Mouse (Mus musculus) heart, embryonic 12.5 days (tissue): ENCODE measurements at regions not wholly inside any gene's neighbourhood (a gene's known extent, or its start where the extent isn't known, plus 50 kb on each side); places are given as distances from the start of the nearest gene placed in this dataset.

ENCODE experiments used
- ATAC-seq: fragments of 200-750 bp; cut with Nextera tagmentation; 2 replicates; pipeline ENCODE4 v1.8.0; 2017; ENCODE audit warnings: moderate TSS enrichment, moderate library complexity; ENCODE audit not compliant: insufficient number of reproducible peaks, low FRiP score
- H3K27ac ChIP-seq: fragments of 300-500 bp; sonication (generic); 2 replicates; pipeline ENCODE4 v1.5.1; 2016; ENCODE audit warnings: mild to moderate bottlenecking, moderate library complexity; ENCODE audit not compliant: poor library complexity, severe bottlenecking
- H3K27me3 ChIP-seq: fragments of 300-500 bp; sonication (generic); replicated peaks from 2 replicates; pipeline ENCODE4 v1.6.1; 2016; ENCODE audit warnings: mild to moderate bottlenecking, moderate library complexity
- H3K36me3 ChIP-seq: fragments of 300-500 bp; sonication (generic); 2 replicates; pipeline ENCODE4 v1.6.1; 2016; ENCODE audit warnings: mild to moderate bottlenecking, moderate library complexity
- H3K4me1 ChIP-seq: fragments of 300-500 bp; sonication (generic); replicated peaks from 2 replicates; pipeline ENCODE4 v1.6.1; 2016; ENCODE audit warnings: mild to moderate bottlenecking
- H3K4me2 ChIP-seq: fragments of 300-500 bp; sonication (generic); 2 replicates; pipeline ENCODE4 v1.6.1; 2016; ENCODE audit warnings: mild to moderate bottlenecking, moderate library complexity
- H3K4me3 ChIP-seq: fragments of 300-500 bp; sonication (generic); 2 replicates; pipeline ENCODE4 v1.5.1; 2016; ENCODE audit warnings: mild to moderate bottlenecking
- H3K9ac ChIP-seq: fragments of 300-500 bp; sonication (generic); 2 replicates; pipeline ENCODE4 v1.6.1; 2016; ENCODE audit warnings: mild to moderate bottlenecking, moderate library complexity
- H3K9me3 ChIP-seq: fragments of 300-500 bp; sonication (generic); replicated peaks from 2 replicates; pipeline ENCODE4 v1.6.1; 2016; ENCODE audit warnings: mild to moderate bottlenecking, moderate library complexity
- WGBS: fragments of 180-500 bp; shearing (Covaris S2); methylation state at CpG from one replicate; pipeline ENCODE4 v1.1.7; 2016; 5-methylcytosine and 5-hydroxymethylcytosine counted together

DNA sequence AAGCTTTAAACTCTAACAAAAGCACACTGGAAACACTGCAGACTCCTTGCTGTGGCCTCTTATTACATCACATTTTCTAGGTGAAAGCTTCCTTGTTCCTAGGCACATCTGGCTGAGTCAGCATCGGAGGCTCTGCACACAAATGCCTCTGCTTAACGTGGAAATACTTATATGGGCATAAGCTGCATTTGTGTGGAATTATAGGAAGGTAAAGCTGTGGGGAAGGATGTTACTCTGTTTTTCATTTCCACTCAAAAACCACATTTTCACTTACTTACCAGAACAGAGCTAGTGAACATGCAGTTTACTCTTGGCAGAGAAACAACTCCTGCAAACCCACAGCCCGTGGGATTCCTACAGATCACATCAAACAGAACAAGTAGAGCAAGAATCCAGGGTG lies 609.9 kb downstream of the Efnb2 start:
- WGBS, result 53% methylated on average over 3 of the region's 3 CpGs
- Histone ChIP-seq H3K4me3 (no peak overlapping the region), H3K27ac (no peak overlapping the region), H3K9ac (no peak overlapping the region), H3K9me3 (no peaks in the 10 kb centered on the region), H3K4me2 (no peak overlapping the region), H3K4me1 (no peaks in the 10 kb centered on the region), H3K36me3 (no peaks in the 10 kb centered on the region), H3K27me3 (no peaks in the 10 kb centered on the region)
- ATAC-seq, result no peak

DNA sequence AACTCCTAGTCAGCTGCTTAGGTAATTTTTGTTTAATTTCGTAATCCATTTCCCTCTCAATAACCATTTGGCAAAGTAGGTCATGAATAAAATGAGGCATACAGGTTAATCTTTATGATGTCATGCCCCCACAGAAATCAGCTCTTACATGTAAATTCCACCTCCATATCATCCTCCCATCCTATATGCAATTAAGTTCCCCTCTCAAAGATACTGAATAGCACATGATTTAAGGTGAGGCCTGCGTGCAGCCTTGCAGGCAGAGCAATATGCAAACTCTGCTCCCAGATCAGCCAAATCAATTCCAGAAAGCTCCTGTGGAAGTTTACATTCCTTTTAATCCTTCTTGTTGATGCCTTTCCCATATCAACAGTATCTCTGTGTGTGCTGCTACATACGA lies 610.3 kb downstream of the Efnb2 start:
- no peaks in the 10 kb centered on the region for H3K36me3 ChIP-seq
- no peaks in the 10 kb centered on the region for H3K27me3 ChIP-seq
- no peak for ATAC-seq
- no peaks in the 10 kb centered on the region for H3K9me3 ChIP-seq
- H3K27ac ChIP-seq, result no peak overlapping the region
- WGBS, result 62% methylated on average over 3 of the region's 3 CpGs
- no peak overlapping the region for H3K4me2 ChIP-seq
- no peak overlapping the region for H3K9ac ChIP-seq
- no peak overlapping the region for H3K4me3 ChIP-seq
- H3K4me1 ChIP-seq, result no peaks in the 10 kb centered on the region

DNA sequence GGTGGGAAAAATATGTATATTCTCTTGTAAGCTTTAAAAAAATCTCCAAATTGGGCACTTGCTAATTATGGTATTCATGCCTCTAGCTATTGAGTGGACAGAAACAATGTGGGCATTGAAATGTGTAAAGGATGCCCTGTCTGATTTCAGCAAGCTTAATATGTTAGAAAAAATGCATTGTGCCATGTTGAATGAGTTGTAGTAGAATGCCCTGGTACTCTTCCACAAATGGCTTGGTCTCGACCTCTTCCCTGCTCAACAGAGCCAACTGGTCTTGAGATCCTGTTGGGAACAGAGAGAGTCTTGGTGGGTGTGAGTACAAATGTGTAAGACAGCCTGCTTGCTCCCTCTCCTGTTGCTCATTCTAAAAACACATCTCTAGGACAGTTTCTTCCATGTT lies 616.1 kb downstream of the Efnb2 start:
- 81% methylated on average over 1 of the region's 1 CpGs for WGBS
- H3K9ac ChIP-seq, result no peak overlapping the region
- H3K27ac ChIP-seq, result no peak overlapping the region
- no peak for ATAC-seq
- H3K4me2 ChIP-seq, result no peak overlapping the region
- H3K4me1 ChIP-seq, result no peaks in the 10 kb centered on the region
- H3K4me3 ChIP-seq, result no peak overlapping the region
- no peaks in the 10 kb centered on the region for H3K9me3 ChIP-seq
- no peaks in the 10 kb centered on the region for H3K36me3 ChIP-seq
- no peaks in the 10 kb centered on the region for H3K27me3 ChIP-seq

DNA sequence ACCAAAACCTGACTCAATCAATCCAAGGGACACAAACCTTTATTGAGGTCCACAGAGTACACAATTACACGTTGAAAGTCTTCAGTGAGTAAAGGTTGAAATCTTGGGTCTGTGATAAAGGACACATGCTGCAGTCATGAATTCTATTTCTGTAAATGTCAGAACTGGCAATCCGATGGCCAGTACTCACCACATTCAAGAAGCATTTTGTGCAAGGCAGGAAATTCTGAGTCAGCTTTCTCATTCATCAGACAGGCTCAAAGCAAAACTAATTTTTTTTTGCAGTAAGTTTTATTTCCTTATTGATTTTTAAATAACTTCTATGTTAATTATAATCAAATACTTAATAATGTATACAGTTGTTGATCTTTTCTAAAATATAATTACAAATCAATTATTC lies 616.7 kb downstream of the Efnb2 start:
- H3K9me3 ChIP-seq, result no peaks in the 10 kb centered on the region
- no peaks in the 10 kb centered on the region for H3K4me1 ChIP-seq
- WGBS, result 61% methylated on average over 2 of the region's 2 CpGs
- no peak overlapping the region for H3K9ac ChIP-seq
- ATAC-seq, result no peak
- H3K36me3 ChIP-seq, result no peaks in the 10 kb centered on the region
- no peak overlapping the region for H3K4me3 ChIP-seq
- no peak overlapping the region for H3K27ac ChIP-seq
- H3K27me3 ChIP-seq, result no peaks in the 10 kb centered on the region
- no peak overlapping the region for H3K4me2 ChIP-seq

DNA sequence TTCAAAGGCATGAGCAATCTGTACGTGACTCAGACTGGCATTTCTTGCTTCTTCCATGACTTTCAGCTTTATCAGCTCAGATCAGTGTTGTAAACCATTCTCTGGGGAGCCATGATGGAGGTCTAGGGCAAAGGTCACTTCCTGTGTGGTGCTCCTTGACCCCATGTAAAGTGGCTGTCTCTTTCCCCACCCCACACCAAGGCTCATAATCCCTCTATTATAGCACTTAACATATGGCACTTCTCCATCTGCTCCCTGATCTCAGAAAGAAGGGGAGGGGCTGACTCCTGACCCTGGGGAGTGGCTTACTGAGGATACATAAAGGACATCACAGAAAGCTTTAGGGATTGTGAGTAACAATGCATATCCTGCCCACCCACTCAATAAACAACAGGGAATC lies 623.1 kb downstream of the Efnb2 start:
- WGBS, result 63% methylated on average over 1 of the region's 1 CpGs
- ATAC-seq, result no peak

DNA sequence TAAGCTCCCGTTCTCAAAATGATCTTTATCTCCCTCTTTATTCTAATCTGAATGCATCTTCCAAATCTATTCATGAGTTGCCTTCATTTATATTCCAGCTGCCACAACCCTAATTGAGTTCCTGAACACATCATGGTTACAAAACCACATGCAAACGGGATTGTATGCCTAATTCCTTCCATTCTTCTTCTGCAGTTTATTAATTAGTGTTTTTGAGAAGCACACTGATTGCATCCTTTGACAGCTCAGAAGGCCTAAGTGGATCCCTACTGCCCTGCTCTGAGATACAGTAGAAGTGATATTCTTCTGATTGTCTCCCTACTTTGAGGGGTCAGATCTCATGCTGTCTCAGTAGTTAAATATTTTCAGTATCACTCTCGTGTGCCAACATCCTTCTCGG lies 649.9 kb downstream of the Efnb2 start:
- ATAC-seq, result no peak
- WGBS, result 75% methylated on average over 4 of the region's 4 CpGs
- Histone ChIP-seq H3K4me1 (no peaks in the 10 kb centered on the region), H3K4me2 (no peak overlapping the region), H3K9ac (no peak overlapping the region), H3K4me3 (no peak overlapping the region), H3K27ac (no peak overlapping the region), H3K9me3 (no peaks in the 10 kb centered on the region), H3K27me3 (no peaks in the 10 kb centered on the region), H3K36me3 (no peaks in the 10 kb centered on the region)

More for the DNA sequence above, 623.1 kb downstream of the Efnb2 start:
- Histone ChIP-seq H3K4me2 (no peak overlapping the region), H3K9me3 (no peaks in the 10 kb centered on the region), H3K4me1 (no peaks in the 10 kb centered on the region), H3K36me3 (no peaks in the 10 kb centered on the region), H3K9ac (no peak overlapping the region), H3K27me3 (no peaks in the 10 kb centered on the region), H3K27ac (no peak overlapping the region), H3K4me3 (no peak overlapping the region)

DNA sequence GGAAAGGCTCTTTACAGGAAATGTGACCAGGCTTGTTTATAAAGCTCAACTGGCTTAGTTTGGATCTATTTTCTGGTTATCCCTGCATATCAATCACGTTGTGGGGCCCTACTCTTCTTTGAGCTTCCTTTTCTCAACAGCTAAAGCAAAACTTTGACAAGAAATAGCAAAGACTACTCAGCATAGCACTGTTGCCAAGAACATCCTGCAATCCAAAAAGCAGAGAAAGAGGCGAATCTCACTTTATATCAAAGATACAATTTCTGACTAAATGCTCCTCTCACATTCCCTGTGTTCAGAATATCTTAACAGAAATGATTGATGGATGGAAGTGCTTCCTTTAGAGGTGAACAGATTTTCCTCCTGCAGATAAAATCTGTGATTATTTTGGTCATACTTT lies 666.1 kb downstream of the Efnb2 start:
- no peak overlapping the region for H3K4me3 ChIP-seq
- H3K27ac ChIP-seq, result no peak overlapping the region
- no peaks in the 10 kb centered on the region for H3K9me3 ChIP-seq
- H3K27me3 ChIP-seq, result no peaks in the 10 kb centered on the region
- H3K9ac ChIP-seq, result no peak overlapping the region
- WGBS, result 55% methylated on average over 2 of the region's 2 CpGs
- ATAC-seq, result no peak
- no peaks in the 10 kb centered on the region for H3K4me1 ChIP-seq
- H3K4me2 ChIP-seq, result no peak overlapping the region
- no peaks in the 10 kb centered on the region for H3K36me3 ChIP-seq

DNA sequence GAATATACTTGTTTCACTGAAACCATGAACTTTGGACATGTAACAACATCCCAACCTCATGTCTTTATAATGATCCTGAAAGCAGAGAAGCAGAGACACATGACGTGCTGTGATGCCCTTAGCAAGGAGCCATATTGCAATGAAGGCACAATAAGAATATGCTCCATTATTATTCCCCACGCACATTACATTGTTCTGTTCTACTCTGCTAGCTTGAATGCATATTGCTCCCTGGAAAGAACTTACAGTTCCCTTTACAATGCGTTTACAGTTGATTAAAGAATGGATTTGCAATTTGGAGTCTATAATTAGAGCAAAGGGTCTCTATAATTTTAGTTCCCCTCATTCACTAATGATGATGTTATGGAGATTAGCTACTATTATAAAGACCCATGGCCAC lies 672.2 kb downstream of the Efnb2 start:
- Histone ChIP-seq H3K4me2 (no peak overlapping the region), H3K4me1 (no peaks in the 10 kb centered on the region), H3K27ac (no peak overlapping the region), H3K9ac (no peak overlapping the region), H3K27me3 (no peaks in the 10 kb centered on the region), H3K4me3 (no peak overlapping the region), H3K36me3 (no peaks in the 10 kb centered on the region), H3K9me3 (no peaks in the 10 kb centered on the region)
- no peak for ATAC-seq
- WGBS, result 84% methylated on average over 3 of the region's 3 CpGs

DNA sequence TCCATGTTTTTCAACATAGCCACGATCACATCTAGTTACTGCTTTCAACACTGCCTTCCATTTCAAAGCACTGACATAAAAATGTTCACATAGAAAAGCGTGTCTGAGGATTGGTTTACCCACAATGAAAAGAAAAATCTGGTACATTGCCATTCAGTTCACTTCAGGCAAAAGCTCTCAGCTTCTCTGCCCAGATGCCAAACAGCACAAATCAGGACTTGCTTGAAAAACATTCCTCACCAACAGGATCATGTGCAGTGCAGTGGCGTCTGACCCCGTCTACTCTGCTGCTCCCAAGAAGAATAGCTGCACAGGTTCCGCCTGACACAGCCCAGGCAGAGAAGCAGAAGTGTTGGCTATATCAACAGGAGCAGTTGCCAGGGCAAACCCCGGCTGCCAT lies 684.0 kb downstream of the Efnb2 start:
- H3K27me3 ChIP-seq, result no peaks in the 10 kb centered on the region
- H3K4me1 ChIP-seq, result 0 out of 2 replicates have a peak, but pooled peaks cover 3% of the 10 kb centered on the region
- no peak overlapping the region for H3K4me2 ChIP-seq
- no peak for ATAC-seq
- WGBS, result 62% methylated on average over 6 of the region's 6 CpGs
- no peaks in the 10 kb centered on the region for H3K9me3 ChIP-seq
- H3K27ac ChIP-seq, result no peak overlapping the region
- H3K9ac ChIP-seq, result no peak overlapping the region
- no peaks in the 10 kb centered on the region for H3K36me3 ChIP-seq
- H3K4me3 ChIP-seq, result no peak overlapping the region

DNA sequence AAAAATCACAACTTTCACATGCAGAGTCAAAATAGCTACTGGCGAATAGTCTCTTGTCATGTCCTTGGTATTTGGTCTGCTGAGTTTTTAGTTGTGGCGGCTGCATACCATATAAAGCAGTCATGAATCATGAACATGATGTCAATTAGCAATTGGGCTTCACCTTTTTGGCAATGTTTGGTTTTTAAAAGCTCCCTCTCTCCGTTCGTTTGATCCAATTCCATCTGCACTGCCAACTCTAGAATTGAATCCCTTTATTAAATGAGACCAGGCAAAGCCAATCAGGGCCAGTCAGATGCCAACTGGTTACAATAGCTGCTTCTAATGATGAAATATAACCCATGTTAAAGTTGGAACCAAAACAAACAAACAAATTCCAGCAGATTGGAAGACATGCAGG lies 687.3 kb downstream of the Efnb2 start:
- WGBS, result 88% methylated on average over 4 of the region's 4 CpGs
- no peaks in the 10 kb centered on the region for H3K27me3 ChIP-seq
- no peak overlapping the region for H3K4me2 ChIP-seq
- no peak overlapping the region for H3K27ac ChIP-seq
- H3K9ac ChIP-seq, result no peak overlapping the region
- ATAC-seq, result no peak
- H3K9me3 ChIP-seq, result no peaks in the 10 kb centered on the region
- no peak overlapping the region for H3K4me3 ChIP-seq
- H3K4me1 ChIP-seq, result 0 out of 2 replicates have a peak, but pooled peaks cover 3% of the 10 kb centered on the region
- no peaks in the 10 kb centered on the region for H3K36me3 ChIP-seq

DNA sequence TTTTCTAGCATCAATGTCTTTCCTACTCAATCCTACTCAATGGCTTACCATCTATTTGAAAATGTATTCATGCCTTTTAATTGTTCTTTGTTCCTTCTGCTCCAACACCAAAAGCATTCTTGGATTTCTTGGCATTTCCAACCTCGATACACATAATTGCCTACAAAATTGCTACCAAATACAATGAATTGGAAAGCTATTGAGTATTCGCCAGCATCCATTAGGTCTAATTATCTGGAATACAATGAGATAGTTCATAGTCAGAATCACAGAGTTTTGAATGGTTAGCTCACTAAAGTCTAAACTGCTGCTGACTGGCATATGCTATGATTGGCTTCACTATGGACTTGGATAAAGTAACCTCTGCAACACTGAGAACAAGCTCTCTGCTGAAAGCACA lies 696.8 kb downstream of the Efnb2 start:
- 91% methylated on average over 2 of the region's 2 CpGs for WGBS
- Histone ChIP-seq H3K9ac (no peak overlapping the region), H3K4me3 (no peak overlapping the region), H3K9me3 (no peaks in the 10 kb centered on the region), H3K27ac (no peak overlapping the region), H3K36me3 (no peaks in the 10 kb centered on the region), H3K4me1 (no peaks in the 10 kb centered on the region), H3K27me3 (no peaks in the 10 kb centered on the region), H3K4me2 (no peak overlapping the region)
- ATAC-seq, result no peak

DNA sequence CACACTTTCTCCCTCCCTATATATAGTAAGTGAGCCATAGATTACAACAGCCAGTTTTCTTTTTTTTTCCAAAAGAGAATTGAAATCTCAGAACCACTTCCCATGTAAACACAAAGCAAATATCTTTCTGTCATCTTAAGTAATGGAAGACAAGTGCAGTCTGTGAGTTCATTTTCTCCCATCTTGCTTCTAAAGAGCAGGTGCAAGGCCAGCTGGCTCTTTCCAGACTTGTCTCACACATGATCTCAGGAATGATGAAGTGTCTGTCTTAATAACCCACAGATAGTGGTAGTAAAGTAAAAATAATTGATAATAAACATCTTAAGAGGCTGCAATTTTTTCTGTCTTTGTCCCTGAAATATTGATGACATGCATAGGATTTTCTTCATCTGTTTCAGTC lies 704.3 kb downstream of the Efnb2 start:
- no peak for ATAC-seq
- H3K9ac ChIP-seq, result no peak overlapping the region
- H3K4me2 ChIP-seq, result no peak overlapping the region
- no peaks in the 10 kb centered on the region for H3K36me3 ChIP-seq
- H3K4me3 ChIP-seq, result no peak overlapping the region
- H3K4me1 ChIP-seq, result 0 out of 2 replicates have a peak, but pooled peaks cover 4% of the 10 kb centered on the region
- no peak overlapping the region for H3K27ac ChIP-seq
- no peaks in the 10 kb centered on the region for H3K9me3 ChIP-seq
- no peaks in the 10 kb centered on the region for H3K27me3 ChIP-seq
